Mouse (Mus musculus): ENCODE data around the gene Commd7.

DNA sequence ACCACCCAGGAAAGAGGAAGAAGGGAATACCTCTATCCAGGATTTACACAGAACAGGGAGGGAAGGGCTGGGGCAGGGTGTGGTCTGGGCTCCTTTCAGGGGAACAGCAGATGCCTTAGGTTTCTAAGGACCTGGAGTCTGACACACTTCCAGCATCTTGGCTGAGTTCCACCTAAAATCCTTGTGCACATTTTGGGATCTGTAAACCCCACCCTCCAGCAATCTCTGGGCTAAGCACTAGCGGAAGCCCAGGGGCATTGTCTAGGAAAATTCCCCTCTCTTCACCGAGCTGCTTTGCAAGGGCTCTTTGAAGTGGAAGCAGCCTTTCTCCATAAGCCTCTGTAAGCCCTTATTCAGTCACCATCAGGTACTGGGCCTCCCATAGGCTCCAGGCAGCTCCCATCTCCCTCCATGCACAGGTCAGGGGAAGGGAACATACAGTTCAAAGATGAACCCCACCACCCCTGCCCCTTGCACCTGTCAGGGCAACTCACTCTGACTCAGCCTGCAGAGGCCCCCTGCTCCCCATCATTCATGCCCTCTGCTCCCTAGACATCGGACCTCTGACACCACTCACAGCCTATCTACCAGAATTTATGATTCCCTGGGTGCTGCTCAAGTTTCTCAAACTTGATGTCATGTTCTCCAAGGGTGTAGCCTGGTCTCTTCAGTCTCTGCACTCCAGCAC is 19.8 kb downstream of the Commd7 start:
- TF ChIP-seq TAL1 (IDR thresholded peaks at IDR 0.05; ENCODE audit: low read length) (no peak), GATA1 (IDR thresholded peaks at IDR 0.05; ENCODE audit: low read length) (no peak)
